Mouse (Mus musculus) fibroblast of lung, adult 2 months (primary cell): Measurements from ENCODE around the gene 9930022D16Rik.

ENCODE experiments used
- DNase-seq: peaks from one replicate; pipeline ENCODE4 v3.0.0-alpha.2; 2011; ENCODE audit warnings: low read depth

Gene 9930022D16Rik

GRCm38 (mm10) chr11:109456261-109456660 lies 42.5 kb downstream of the 9930022D16Rik start:
- DNase-seq: no peak

GRCm38 (mm10) chr11:109458165-109458564 lies 44.4 kb downstream of the 9930022D16Rik start:
- no peak for DNase-seq

- DNase-seq: no peak
Measured at GRCm38 (mm10) chr11:109460586-109460985, 46.9 kb downstream of the 9930022D16Rik start.

- DNase-seq: no peak
Measured at GRCm38 (mm10) chr11:109465068-109465467, 51.4 kb downstream of the 9930022D16Rik start.

- no peak for DNase-seq
Measured at GRCm38 (mm10) chr11:109466987-109467386, 53.3 kb downstream of the 9930022D16Rik start.

- DNase-seq: no peak
Measured at GRCm38 (mm10) chr11:109468133-109468532, 54.4 kb downstream of the 9930022D16Rik start.
